Mouse (Mus musculus) olfactory bulb, adult 2 months (tissue): ENCODE measurements around the gene Atxn10.
"Not testable (repeated sequence)": the region's sequence is repeated elsewhere in the genome, so short reads cannot be mapped to it uniquely, and the experiment has no call there.

ENCODE experiments used
- CTCF ChIP-seq: fragments of 200-500 bp; IDR thresholded peaks from 2 replicates; pipeline ENCODE4 v1.5.1; 2012; ENCODE audit warnings: low read depth, mild to moderate bottlenecking, low read length, moderate library complexity; ENCODE audit not compliant: insufficient read depth
- POLR2A ChIP-seq: fragments of 200-500 bp; IDR thresholded peaks from 2 replicates; pipeline ENCODE4 v1.6.1; 2012; ENCODE audit warnings: mild to moderate bottlenecking, low read depth, low read length, moderate library complexity; ENCODE audit not compliant: insufficient read depth

DNA sequence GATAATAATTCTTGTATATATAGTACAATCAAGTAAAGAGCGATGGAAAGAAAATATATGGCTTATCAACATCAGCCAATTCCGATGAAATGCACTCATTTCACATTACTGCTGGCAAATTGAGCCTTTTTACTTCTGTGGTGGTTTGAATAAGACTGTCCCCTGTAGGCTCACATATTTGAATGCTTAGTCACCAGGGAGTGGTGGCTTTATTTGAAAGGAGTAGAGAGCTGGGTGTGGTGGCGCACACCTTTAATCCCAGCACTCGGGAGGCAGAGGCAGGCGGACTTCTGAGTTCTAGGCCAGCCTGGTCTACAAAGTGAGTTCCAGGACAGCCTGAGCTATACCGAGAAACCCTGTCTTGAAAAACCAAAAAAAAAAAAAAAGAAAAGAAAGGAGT is 2.5 kb upstream of the Atxn10 start:
- not testable (repeated sequence) for TF ChIP-seq POLR2A, CTCF
